Mouse (Mus musculus) bone marrow, adult 2 months (tissue): ENCODE measurements around the gene Fan1.

Source experiments
- CTCF ChIP-seq: fragments of 200-500 bp; IDR thresholded peaks from 2 replicates; pipeline ENCODE4 v1.5.1; 2011; ENCODE audit warnings: low read length, control low read depth; ENCODE audit not compliant: control insufficient read depth, insufficient read depth
- POLR2A ChIP-seq: fragments of 200-500 bp; IDR thresholded peaks from 2 replicates; pipeline ENCODE4 v1.6.1; 2011; ENCODE audit warnings: low read depth, mild to moderate bottlenecking, control low read depth, low read length, borderline replicate concordance; ENCODE audit not compliant: control insufficient read depth

DNA sequence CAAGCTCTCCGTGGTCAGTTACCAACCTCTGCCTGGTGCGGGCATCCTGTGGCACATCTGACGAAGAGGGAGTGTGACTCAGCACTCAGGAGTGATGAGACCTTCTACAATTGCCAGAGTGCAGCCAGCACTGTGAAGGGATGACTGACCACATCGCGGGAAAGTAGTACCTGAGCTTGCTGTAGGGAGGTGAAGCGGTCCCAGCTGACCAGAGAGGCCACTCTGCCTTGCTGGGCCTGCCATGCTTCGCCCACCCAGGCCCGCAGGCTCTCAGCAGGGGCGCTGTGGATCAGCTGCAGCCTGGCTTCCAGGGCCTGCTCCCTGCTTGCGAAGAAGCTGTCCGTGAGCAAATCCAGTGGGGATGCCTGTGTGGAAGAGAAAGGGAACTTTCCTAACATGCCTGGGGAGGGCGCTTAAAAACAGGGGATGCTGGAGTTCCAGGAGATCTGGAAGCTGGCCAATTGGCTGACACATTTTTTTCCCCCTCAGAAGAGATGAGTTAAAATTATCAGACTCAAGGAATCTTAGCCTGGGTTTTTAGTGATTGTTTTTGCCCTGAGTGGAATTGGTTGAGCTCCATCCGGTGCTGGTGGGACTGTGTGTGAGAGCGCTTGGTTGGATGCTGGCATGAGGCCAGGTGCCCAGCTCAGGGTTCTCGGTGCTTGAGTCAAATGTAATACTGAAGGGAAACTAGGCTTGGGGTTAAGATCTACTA is 24.6 kb downstream of the Fan1 start:
- TF ChIP-seq POLR2A (no peak), CTCF (no peak)
